Mouse (Mus musculus): ENCODE measurements at regions not wholly inside any gene's neighbourhood (a gene's known extent, or its start where the extent isn't known, plus 50 kb on each side); places are given as distances from the start of the nearest gene placed in this dataset.
"Not testable (repeated sequence)": the region's sequence is repeated elsewhere in the genome, so short reads cannot be mapped to it uniquely, and the experiment has no call there.

GRCm38 (mm10) chr8:8973769-8974168, 283.4 kb upstream of the Arglu1 start:
- WGBS = 28% methylated on average over 6 of the region's 6 CpGs
- H3K4me1 ChIP-seq (replicated peaks) = peaks cover 13% of the 10 kb centered on the region
- no peaks in the 10 kb centered on the region for H3K27me3 ChIP-seq (replicated peaks)
- H3K4me3 ChIP-seq = no peak overlapping the region
- no peaks in the 10 kb centered on the region for H3K36me3 ChIP-seq
- peak overlapping the region; percentile 38; the same call in 1 of the 2 replicates for H3K4me2 ChIP-seq
- H3K27ac ChIP-seq (ENCODE audit: poor library complexity, severe bottlenecking) = no peak overlapping the region
- no peak overlapping the region for H3K9ac ChIP-seq
- no peaks in the 10 kb centered on the region for H3K9me3 ChIP-seq (replicated peaks)
- no peak for ATAC-seq (ENCODE audit: insufficient number of reproducible peaks, low FRiP score)

- ATAC-seq (ENCODE audit: insufficient number of reproducible peaks, low FRiP score) = no peak
- H3K4me3 ChIP-seq = no peak overlapping the region
- H3K9ac ChIP-seq = no peak overlapping the region
- 52% methylated on average over 6 of the region's 6 CpGs for WGBS
- no peaks in the 10 kb centered on the region for H3K36me3 ChIP-seq
- no peaks in the 10 kb centered on the region for H3K9me3 ChIP-seq (replicated peaks)
- H3K4me2 ChIP-seq = peak overlapping the region; percentile 38; the same call in 1 of the 2 replicates
- no peak overlapping the region for H3K27ac ChIP-seq (ENCODE audit: poor library complexity, severe bottlenecking)
- H3K27me3 ChIP-seq (replicated peaks) = no peaks in the 10 kb centered on the region
- peaks cover 13% of the 10 kb centered on the region for H3K4me1 ChIP-seq (replicated peaks)
Measured at GRCm38 (mm10) chr8:8973334-8973733, 283.0 kb upstream of the Arglu1 start.

- Histone ChIP-seq H3K4me3 (no peak overlapping the region), H3K4me2 (no peak overlapping the region), H3K9ac (no peak overlapping the region), H3K27me3 (replicated peaks) (no peaks in the 10 kb centered on the region), H3K4me1 (replicated peaks) (peaks cover 19% of the 10 kb centered on the region), H3K9me3 (replicated peaks) (no peaks in the 10 kb centered on the region), H3K27ac (ENCODE audit: poor library complexity, severe bottlenecking) (no peak overlapping the region), H3K36me3 (no peaks in the 10 kb centered on the region)
- 81% methylated on average over 5 of the region's 5 CpGs for WGBS
- ATAC-seq (ENCODE audit: insufficient number of reproducible peaks, low FRiP score) = no peak
Measured at GRCm38 (mm10) chr8:8970776-8971175, 280.5 kb upstream of the Arglu1 start.

- no peak overlapping the region for H3K4me2 ChIP-seq
- peaks cover 19% of the 10 kb centered on the region for H3K4me1 ChIP-seq (replicated peaks)
- ATAC-seq (ENCODE audit: insufficient number of reproducible peaks, low FRiP score) = no peak
- H3K27me3 ChIP-seq (replicated peaks) = no peaks in the 10 kb centered on the region
- no peak overlapping the region for H3K27ac ChIP-seq (ENCODE audit: poor library complexity, severe bottlenecking)
- H3K9me3 ChIP-seq (replicated peaks) = no peaks in the 10 kb centered on the region
- WGBS = 77% methylated on average over 5 of the region's 5 CpGs
- H3K36me3 ChIP-seq = no peaks in the 10 kb centered on the region
- no peak overlapping the region for H3K4me3 ChIP-seq
- H3K9ac ChIP-seq = no peak overlapping the region
Measured at GRCm38 (mm10) chr8:8970346-8970745, 280.0 kb upstream of the Arglu1 start.

- Histone ChIP-seq H3K27ac (ENCODE audit: poor library complexity, severe bottlenecking) (no peak overlapping the region), H3K9ac (no peak overlapping the region), H3K36me3 (no peaks in the 10 kb centered on the region), H3K9me3 (replicated peaks) (no peaks in the 10 kb centered on the region), H3K27me3 (replicated peaks) (no peaks in the 10 kb centered on the region), H3K4me1 (replicated peaks) (peaks cover 19% of the 10 kb centered on the region), H3K4me2 (no peak overlapping the region), H3K4me3 (no peak overlapping the region)
- 76% methylated on average over 21 of the region's 21 CpGs for WGBS
- no peak for ATAC-seq (ENCODE audit: insufficient number of reproducible peaks, low FRiP score)
Measured at GRCm38 (mm10) chr8:8969112-8969950, 279.0 kb upstream of the Arglu1 start.

GRCm38 (mm10) chr8:8966658-8967048, 276.3 kb upstream of the Arglu1 start:
- Histone ChIP-seq H3K4me3 (no peak overlapping the region), H3K36me3 (no peaks in the 10 kb centered on the region), H3K9ac (no peak overlapping the region), H3K4me2 (no peak overlapping the region), H3K9me3 (replicated peaks) (no peaks in the 10 kb centered on the region), H3K27me3 (replicated peaks) (no peaks in the 10 kb centered on the region), H3K4me1 (replicated peaks) (peaks cover 16% of the 10 kb centered on the region), H3K27ac (ENCODE audit: poor library complexity, severe bottlenecking) (no peak overlapping the region)
- WGBS = 83% methylated on average over 1 of the region's 1 CpGs
- ATAC-seq (ENCODE audit: insufficient number of reproducible peaks, low FRiP score) = no peak

GRCm38 (mm10) chr8:8965983-8966657, 275.8 kb upstream of the Arglu1 start:
- Histone ChIP-seq H3K9me3 (replicated peaks) (no peaks in the 10 kb centered on the region), H3K36me3 (no peaks in the 10 kb centered on the region), H3K27me3 (replicated peaks) (no peaks in the 10 kb centered on the region), H3K4me3 (no peak overlapping the region), H3K27ac (ENCODE audit: poor library complexity, severe bottlenecking) (no peak overlapping the region), H3K4me2 (no peak overlapping the region), H3K9ac (no peak overlapping the region), H3K4me1 (replicated peaks) (peaks cover 16% of the 10 kb centered on the region)
- ATAC-seq (ENCODE audit: insufficient number of reproducible peaks, low FRiP score) = no peak
- 38% methylated on average over 10 of the region's 10 CpGs for WGBS

- WGBS = 73% methylated on average over 3 of the region's 3 CpGs
- no peak overlapping the region for H3K4me2 ChIP-seq
- H3K4me3 ChIP-seq = no peak overlapping the region
- no peak overlapping the region for H3K9ac ChIP-seq
- H3K4me1 ChIP-seq (replicated peaks) = no peaks in the 10 kb centered on the region
- no peaks in the 10 kb centered on the region for H3K27me3 ChIP-seq (replicated peaks)
- no peaks in the 10 kb centered on the region for H3K9me3 ChIP-seq (replicated peaks)
- ATAC-seq (ENCODE audit: insufficient number of reproducible peaks, low FRiP score) = no peak
- no peak overlapping the region for H3K27ac ChIP-seq (ENCODE audit: poor library complexity, severe bottlenecking)
- H3K36me3 ChIP-seq = no peaks in the 10 kb centered on the region
Measured at GRCm38 (mm10) chr8:8960221-8960620, 269.9 kb upstream of the Arglu1 start.

- H3K27ac ChIP-seq (ENCODE audit: poor library complexity, severe bottlenecking) = no peak overlapping the region
- no peak for ATAC-seq (ENCODE audit: insufficient number of reproducible peaks, low FRiP score)
- H3K4me1 ChIP-seq (replicated peaks) = no peaks in the 10 kb centered on the region
- H3K4me3 ChIP-seq = no peak overlapping the region
- H3K4me2 ChIP-seq = no peak overlapping the region
- no peaks in the 10 kb centered on the region for H3K27me3 ChIP-seq (replicated peaks)
- H3K9ac ChIP-seq = no peak overlapping the region
- WGBS = 38% methylated on average over 1 of the region's 1 CpGs
- H3K9me3 ChIP-seq (replicated peaks) = no peaks in the 10 kb centered on the region
- H3K36me3 ChIP-seq = no peaks in the 10 kb centered on the region
Measured at GRCm38 (mm10) chr8:8959787-8960093, 269.4 kb upstream of the Arglu1 start.

GRCm38 (mm10) chr8:8959021-8959786, 268.9 kb upstream of the Arglu1 start:
- ATAC-seq (ENCODE audit: insufficient number of reproducible peaks, low FRiP score) = no peak
- H3K27me3 ChIP-seq (replicated peaks) = no peaks in the 10 kb centered on the region
- peaks cover 5% of the 10 kb centered on the region; the same call in 1 of the 2 replicates for H3K9me3 ChIP-seq (replicated peaks)
- 0 out of 2 replicates have a peak overlapping the region, but pooled peaks have one; percentile 21 for H3K27ac ChIP-seq (ENCODE audit: poor library complexity, severe bottlenecking)
- no peaks in the 10 kb centered on the region for H3K36me3 ChIP-seq
- 65% methylated on average over 8 of the region's 8 CpGs for WGBS
- H3K4me3 ChIP-seq = no peak overlapping the region
- H3K4me1 ChIP-seq (replicated peaks) = no peaks in the 10 kb centered on the region
- H3K9ac ChIP-seq = no peak overlapping the region
- no peak overlapping the region for H3K4me2 ChIP-seq

- not testable (repeated sequence) for H3K4me1 ChIP-seq (replicated peaks); H3K4me3 ChIP-seq; H3K27ac ChIP-seq (ENCODE audit: poor library complexity, severe bottlenecking); H3K9ac ChIP-seq; H3K36me3 ChIP-seq; H3K27me3 ChIP-seq (replicated peaks); H3K9me3 ChIP-seq (replicated peaks); ATAC-seq (ENCODE audit: insufficient number of reproducible peaks, low FRiP score); H3K4me2 ChIP-seq
- WGBS = 72% methylated on average over 8 of the region's 8 CpGs
Measured at GRCm38 (mm10) chr8:8958140-8958539, 267.8 kb upstream of the Arglu1 start.
